ENCODE assay signal across 11 mouse cellular contexts in the genomic region with DNA sequence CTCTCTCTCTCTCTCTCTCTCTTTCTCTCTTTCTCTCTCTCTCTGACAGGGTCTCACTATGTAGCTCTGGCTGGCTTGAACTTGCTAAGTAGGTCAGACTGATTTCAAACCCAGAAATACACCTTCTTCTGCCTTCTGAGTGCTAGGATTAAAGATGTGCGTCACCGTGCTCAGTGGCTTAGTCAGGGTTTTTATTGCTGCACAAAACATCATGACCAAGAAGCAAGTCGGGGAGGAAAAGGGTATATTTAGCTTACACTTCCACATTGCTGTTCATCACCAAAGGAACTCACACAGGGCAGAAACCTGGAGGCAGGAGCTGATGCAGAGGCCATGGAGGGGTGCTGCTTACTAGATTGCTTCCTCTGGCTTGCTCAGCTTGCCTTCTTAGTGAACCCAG. TPM values are rescaled to one million over a fixed set of nuclear protein-coding genes. Genes with fewer than 3 reads are reported as not detected.
DNase-seq lines count a peak whose midpoint lies in the region; TF ChIP-seq lines count a peak whose summit lies in the region.
"Not testable (repeated sequence)": the region's sequence is repeated elsewhere in the genome, so short reads cannot be mapped to it uniquely, and the experiment has no call there.
"Had no signal": no experiment of that assay in that cellular context is flagged by ENCODE, and none has a peak within 500 bp of the region (broad histone marks: within the 10 kb centered on the region; RNA-seq: fewer than 3 reads in every experiment).

No protein-coding gene starts in this region.

- H3K4me3 ChIP-seq in thymus, adult 2 months (ENCODE audit: control insufficient read depth, insufficient read depth, low read length) = not testable (repeated sequence)

- peak; percentile 45 for DNase-seq in brain, adult 2 months (ENCODE audit: low read depth, low spot score)
- DNase-seq in thymus, adult 2 months = peak; percentile 43
- DNase-seq in thymus, postnatal 0 days (ENCODE audit: low spot score) = peak; percentile 76
- peak; percentile 52 for DNase-seq in thymus, postnatal 14 days
- peak; percentile 45 for DNase-seq in thymus, postnatal 25 days
- peak; percentile 15 to 53 for DNase-seq in thymus, postnatal 36 days

- not testable (repeated sequence) for H3K36me3 ChIP-seq in thymus, adult 2 months (ENCODE audit: control insufficient read depth, insufficient read depth, low read length)

- peak overlapping the region; percentile 93 for H3K27ac ChIP-seq in thymus, adult 2 months (ENCODE audit: control insufficient read depth, insufficient read depth, low read length)

- TF ChIP-seq POLR2A in thymus, adult 2 months (IDR thresholded peaks at IDR 0.05; ENCODE audit: control insufficient read depth, extremely low read depth, insufficient read depth, low read length, poor library complexity) = not testable (repeated sequence)

- TF ChIP-seq CTCF in thymus, adult 2 months (IDR thresholded peaks at IDR 0.05; ENCODE audit: borderline replicate concordance, control insufficient read depth, extremely low read depth, insufficient read depth, low read length, poor library complexity) = not testable (repeated sequence)

- 24% methylated on average over 3 of the region's 3 CpGs for WGBS in thymus, adult 2 months

- peaks cover 62% of the 10 kb centered on the region for H3K4me1 ChIP-seq in thymus, adult 2 months (replicated peaks; ENCODE audit: control insufficient read depth, insufficient read depth, low read length)

- H3K27me3 ChIP-seq in thymus, adult 2 months (ENCODE audit: control insufficient read depth, insufficient read depth, low read length) = not testable (repeated sequence)

RNA-seq across cellular contexts. Expression of gene Gm525, which starts 9.1 kb away (rescaled TPM):
- 25.8 and 35.9 TPM in 2 replicates for polyA plus RNA-seq in thymus, adult 2 months (2012; rRNA removed)
- polyA plus RNA-seq in thymus, postnatal 0 days (2015; fragmentation: Nextera tagmentation; extraction: Ambion mirVana) = 191 and 212 TPM in 2 replicates
- polyA plus RNA-seq: activated CD4-positive, CD25-positive, alpha-beta regulatory T cell, adult 4 months; C2C12; CD4-positive, CD25-positive, alpha-beta regulatory T cell, adult 4 months; G1E; Patski had no signal

RNA-seq across cellular contexts. Expression of gene Dgke, which starts 16.0 kb away (rescaled TPM):
- 81.2 and 84.0 TPM in 2 replicates for polyA plus RNA-seq in thymus, adult 2 months (2012; rRNA removed)
- 19.8 and 25.5 TPM in 2 replicates for polyA plus RNA-seq in thymus, postnatal 0 days (2015; fragmentation: Nextera tagmentation; extraction: Ambion mirVana)
